Mouse (Mus musculus): ENCODE data around the gene Arl6ip4.

Arl6ip4 gene

GRCm38 (mm10) chr5:124093852-124094604 is 21.9 kb upstream of the Arl6ip4 start:
- no peak for DNase-seq (ENCODE audit: low read depth, low spot score)

GRCm38 (mm10) chr5:124095077-124095581 is 20.8 kb upstream of the Arl6ip4 start:
- DNase-seq (ENCODE audit: low read depth, low spot score) = no peak

GRCm38 (mm10) chr5:124095596-124096232 is 20.2 kb upstream of the Arl6ip4 start, which contains the start of gene Abcb9:
Gene Abcb9 (minus strand): TSS chr5:124095798.
- peak; percentile 87 for DNase-seq (ENCODE audit: low read depth, low spot score)

DNA sequence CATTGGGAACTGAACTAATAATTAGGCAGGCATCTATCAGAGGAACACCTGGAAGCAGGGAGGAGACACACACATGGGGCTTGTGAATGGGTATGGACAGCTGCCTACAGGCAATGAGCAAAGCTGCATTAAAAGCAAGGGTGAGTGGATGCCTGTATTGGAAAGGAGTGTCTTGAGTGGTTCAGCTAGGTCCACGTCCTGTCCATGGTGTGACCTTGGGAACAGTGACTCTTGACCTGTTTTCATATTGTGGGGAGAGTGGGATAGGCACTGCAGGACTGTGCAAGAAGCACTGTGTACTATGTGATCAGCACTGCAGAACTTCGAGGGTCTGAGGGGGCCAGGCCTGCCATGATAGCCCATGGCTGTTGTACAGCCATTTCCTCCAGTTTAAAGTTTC is 17.0 kb upstream of the Arl6ip4 start:
- no peak for DNase-seq (ENCODE audit: low read depth, low spot score)

DNA sequence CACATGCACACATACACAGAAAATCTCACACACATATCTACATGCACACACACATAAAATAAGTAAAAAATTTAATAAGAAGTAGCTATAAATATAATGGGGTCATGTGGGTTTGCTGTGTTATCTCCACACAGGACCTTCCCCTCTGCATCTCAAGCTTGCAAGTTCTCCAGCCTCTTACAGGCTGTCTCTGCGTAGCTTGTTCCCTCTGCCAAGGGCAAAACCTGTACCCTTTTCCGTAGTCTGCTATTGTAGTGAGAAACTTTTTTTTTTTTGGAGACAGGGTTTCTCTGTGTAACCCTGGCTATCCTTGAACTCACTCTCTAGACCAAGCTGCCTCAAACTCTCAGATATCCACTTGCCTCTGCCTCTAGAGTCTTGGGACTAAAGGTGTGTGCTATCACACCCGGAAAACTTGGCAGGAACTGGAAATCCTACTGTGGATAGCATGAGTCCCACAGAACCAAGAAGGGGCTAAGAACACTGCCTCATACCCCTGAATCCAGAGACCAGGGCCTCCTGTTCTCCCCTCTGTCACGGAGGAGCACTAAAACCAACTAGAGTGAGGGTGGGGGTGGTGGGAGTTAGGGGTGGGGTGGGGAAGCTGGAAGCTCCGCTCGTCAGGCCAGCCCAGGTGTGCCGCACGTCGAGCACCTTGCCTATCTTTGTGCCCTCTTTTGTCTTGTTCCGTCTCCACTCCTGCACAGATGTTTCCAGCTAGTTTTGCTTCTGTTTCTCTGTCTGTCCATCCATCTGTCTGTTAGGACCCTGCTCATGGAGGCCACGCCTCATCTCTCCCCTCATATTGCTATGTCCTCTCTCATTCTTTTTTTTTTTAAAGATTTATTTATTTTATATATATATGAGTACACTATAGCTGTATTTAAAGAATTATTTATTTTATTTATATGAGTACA is 15.5 kb upstream of the Arl6ip4 start:
- DNase-seq (ENCODE audit: low read depth, low spot score) = no peak

GRCm38 (mm10) chr5:124102326-124102725 is 13.6 kb upstream of the Arl6ip4 start:
- DNase-seq (ENCODE audit: low read depth, low spot score) = no peak

DNA sequence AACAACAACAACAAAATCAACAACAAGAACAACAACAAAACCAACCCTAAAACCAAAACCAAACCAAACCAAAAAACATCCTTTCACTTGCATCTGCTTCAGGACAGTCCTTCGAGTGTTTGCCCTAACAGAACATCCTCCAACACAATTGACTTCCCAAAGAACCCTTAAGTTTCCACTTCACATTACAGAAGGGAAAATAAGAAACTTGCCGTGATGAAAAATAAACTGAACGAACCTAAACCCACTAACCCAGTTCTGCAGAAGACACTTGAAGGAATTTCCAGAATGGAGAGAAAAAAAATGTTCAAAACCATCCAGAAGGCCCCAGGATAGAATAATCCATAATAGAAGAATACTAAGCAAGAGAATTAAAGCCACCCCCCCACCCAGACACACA is 12.9 kb upstream of the Arl6ip4 start:
- DNase-seq (ENCODE audit: low read depth, low spot score) = no peak

DNA sequence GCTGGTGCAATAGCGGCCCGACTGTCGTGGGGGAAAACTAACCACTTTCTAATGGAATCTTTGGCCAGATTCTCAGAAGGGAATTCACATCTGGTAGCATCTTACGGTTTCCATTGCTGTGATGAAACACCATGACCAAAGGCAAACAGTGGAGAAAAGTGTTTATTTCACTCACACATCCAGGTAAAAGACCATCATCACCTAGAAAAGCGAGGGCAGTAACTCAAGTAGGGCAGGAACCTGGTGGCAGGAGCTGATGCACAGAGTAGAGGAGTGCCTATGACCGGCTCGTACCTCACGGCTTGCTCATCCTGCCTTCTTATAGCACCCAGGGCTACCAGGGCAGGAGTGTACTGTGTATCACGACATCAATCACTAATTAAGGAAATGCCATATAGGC is 12.3 kb upstream of the Arl6ip4 start:
- DNase-seq (ENCODE audit: low read depth, low spot score) = no peak

DNA sequence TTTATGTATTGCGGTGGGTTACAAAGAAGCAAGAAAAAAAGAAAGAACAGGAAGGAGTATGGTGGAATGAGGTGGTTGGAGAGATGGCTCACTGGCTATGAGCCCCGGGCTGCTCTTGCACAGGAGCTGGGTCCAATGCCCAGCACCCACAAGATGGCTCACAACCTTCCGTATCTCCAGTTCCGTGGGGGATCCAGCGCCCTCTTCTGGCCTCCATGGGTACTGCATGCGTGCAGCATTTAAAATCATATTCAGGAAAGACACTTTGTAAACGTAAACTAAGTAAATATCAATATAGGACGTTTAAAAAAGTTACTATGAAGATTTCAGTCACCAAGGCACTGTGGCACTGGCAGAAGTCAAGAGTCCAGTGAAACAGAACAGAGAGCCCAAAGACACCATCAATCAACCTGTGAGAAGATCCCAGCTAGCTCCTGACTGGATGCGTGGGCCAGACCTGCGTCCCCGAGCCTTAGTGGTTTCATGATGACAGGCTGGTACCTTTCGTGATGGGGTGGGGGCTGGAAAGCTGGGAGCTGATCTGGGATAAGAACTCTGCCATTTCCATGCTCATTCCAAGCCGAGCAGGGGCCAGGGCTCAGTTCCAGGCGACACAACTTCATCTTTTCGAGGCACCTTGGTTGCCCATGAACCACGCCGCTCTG is 4.7 kb upstream of the Arl6ip4 start:
- DNase-seq (ENCODE audit: low read depth, low spot score) = peak; percentile 17

DNA sequence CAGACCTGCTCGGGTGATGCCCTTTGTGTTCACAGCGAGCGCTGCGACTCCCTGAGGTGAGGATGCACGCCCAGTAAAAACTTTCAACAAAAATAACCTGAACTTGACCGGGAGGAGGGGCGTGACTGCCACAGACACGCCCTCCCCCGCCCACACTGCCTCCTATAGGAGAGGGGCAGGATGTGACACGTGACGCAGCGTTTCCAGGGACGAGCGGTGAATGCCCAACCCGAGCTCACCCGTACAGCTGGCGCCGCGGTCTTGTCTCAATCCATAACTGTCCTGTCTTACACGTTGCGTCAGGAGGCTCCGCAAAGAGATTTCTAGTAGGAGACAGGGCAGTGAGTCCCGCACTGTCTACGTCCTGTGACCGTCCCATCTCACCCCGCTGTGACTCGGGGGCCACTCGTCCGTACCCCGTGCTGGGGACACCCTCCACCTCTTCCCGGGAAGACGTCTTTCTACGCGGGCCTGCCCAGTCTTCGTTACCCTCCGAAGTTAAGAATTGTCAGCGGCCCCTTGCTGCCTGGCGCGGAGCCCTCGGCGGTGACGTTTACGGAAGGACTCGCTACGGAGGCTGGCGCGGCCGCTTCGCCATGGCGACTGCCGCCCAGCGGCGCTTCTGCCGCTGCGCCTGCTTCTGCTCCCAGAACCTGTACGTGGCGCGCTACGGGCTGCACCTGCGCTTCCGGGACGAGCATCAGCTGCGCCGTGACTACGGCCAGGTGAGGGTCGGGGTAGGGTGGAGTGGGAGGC is 4.0 kb upstream of the Arl6ip4 start, which contains the start of gene Ogfod2:
Ogfod2 (plus strand) TSS at position 556 of the 756 bp plus-strand sequence.
- DNase-seq (ENCODE audit: low read depth, low spot score) = peak; percentile 94

- peak; percentile 20 for DNase-seq (ENCODE audit: low read depth, low spot score)
Observed at GRCm38 (mm10) chr5:124112531-124112930, 3.4 kb upstream of the Arl6ip4 start.

- no peak for DNase-seq (ENCODE audit: low read depth, low spot score)
Observed at GRCm38 (mm10) chr5:124113030-124113429, 2.9 kb upstream of the Arl6ip4 start.

DNA sequence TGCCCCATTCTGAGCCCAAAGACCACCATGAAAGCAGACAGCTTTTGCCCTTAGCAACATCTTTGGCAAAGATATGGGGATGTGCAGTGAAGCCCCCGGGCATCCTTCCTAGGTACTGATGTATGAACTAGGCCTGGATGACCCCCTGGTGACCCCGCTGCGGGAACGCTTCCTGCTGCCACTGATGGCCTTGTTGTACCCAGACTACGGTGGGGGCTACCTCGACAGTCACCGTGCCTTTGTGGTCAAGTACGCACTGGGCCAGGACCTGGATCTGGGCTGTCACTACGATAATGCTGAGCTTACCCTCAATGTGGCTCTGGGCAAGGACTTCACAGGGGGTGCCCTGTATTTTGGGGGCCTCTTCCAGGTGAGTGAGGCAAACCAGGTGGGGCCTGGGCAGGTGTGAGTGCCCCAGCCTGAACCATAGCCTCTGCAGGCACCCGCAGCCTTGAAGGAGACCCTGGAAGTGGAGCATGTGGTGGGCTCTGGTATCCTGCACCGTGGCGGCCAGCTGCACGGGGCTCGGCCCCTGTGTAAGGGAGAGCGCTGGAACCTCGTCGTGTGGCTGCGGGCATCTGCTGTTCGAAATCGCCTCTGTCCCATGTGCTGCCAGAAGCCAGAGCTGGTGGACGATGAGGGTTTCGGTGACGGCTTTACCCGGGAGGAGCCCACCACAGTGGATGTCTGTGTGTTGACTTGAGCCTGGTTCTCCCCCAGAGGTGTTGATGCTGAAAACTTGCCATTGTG is 1.4 kb upstream of the Arl6ip4 start:
- no peak for DNase-seq (ENCODE audit: low read depth, low spot score)

DNA sequence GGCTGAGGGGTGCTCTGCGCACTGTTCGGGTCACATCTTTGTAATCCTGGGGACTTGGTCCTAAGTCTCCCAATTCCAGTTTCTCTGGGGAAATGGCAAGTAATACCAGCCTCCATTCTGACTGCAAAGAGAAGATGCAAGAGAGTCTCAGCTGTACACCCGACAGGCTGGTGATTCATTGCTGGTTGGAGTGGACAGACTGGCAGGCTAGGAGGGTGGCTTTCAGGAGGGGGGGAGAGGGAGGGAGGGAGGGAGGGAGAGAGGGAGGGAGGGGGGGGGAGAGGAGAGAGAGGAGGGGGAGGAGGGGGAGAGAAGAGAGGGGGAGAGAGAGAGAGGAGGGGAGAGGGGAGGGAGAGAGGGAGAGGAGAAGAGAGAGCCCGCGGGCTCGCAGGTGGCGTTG is 358 bp upstream of the Arl6ip4 start:
- DNase-seq (ENCODE audit: low read depth, low spot score) = no peak

DNA sequence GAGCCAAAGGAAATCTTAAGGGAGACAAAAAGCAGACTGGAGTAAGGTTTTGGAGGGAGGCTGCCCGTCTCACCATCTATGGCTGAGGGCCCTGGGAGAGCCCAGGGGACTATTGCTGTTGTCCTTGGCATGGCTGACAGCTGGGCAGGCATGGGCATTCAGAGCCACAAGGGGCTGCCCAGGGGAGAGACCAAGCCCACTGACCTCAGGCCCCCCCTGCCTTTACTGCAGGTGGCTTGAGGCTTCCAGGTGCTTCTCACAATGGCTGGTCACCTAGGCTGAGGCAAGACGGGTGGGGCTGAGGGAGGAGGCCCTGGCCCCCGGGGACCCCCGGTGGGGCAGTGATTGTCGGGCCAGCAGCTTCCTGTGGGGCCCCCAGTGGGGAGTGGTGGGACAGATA is 3.3 kb downstream of the Arl6ip4 start:
- DNase-seq (ENCODE audit: low read depth, low spot score) = no peak

DNA sequence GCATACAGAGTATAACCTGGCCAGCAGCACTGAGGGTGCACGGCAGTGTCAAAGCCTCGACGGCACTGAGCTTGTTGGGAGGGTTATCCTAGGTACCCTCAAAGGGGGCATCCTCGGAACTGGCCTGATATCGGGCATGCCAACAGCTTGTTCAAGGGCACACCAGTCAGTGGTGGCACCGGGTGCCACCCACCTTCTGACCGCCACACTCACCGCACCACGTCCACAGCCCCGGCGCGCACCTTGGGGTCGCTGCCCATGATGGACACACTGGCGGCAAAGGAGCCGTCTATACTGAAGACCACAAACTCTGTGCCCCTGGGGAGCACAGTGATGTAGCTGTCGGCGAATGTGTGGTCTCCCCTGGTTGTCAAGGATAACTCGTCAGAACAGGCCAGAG is 6.5 kb downstream of the Arl6ip4 start:
- no peak for DNase-seq (ENCODE audit: low read depth, low spot score)

DNA sequence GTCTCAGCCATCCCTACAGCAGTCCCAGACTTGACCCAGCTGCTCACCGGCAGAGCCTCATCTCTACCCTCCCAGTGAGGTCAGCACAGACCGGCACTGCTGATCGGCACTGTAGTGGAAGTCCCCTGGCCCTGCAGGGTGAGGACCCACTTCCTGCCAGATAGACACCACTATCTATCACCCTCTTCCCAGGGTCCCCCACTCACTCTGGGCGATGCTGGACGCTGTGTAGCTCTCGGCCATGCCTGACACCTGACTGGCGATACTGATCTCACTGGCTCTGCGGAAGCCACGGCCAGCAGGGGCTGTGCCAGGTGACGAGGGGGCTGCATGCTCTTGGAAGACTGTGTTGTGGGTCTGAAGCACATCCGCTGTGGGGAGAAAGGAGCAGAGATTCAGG is 9.2 kb downstream of the Arl6ip4 start:
- no peak for DNase-seq (ENCODE audit: low read depth, low spot score)

DNA sequence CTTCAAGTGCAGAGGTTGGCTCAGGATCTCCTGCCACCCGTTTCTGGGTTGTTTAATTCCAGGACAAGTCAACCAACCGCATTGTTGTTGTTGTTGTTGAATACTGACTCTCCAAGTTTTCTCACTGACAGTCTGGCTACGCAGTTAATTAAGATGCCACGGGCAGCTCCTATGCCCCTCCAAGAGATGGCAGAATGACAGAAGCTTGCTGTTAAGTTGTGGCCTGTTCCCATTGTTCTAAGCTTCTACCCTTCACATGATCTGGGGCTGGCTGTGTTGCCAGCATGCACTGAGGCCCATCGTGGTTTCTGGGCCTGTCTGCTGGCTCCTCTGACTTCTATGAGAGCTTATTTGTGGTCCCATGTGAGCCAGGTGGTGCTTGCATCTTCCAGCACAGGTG is 18.4 kb downstream of the Arl6ip4 start:
- DNase-seq (ENCODE audit: low read depth, low spot score) = no peak

- no peak for DNase-seq (ENCODE audit: low read depth, low spot score)
Observed at GRCm38 (mm10) chr5:124138066-124138465, 22.2 kb downstream of the Arl6ip4 start.

DNA sequence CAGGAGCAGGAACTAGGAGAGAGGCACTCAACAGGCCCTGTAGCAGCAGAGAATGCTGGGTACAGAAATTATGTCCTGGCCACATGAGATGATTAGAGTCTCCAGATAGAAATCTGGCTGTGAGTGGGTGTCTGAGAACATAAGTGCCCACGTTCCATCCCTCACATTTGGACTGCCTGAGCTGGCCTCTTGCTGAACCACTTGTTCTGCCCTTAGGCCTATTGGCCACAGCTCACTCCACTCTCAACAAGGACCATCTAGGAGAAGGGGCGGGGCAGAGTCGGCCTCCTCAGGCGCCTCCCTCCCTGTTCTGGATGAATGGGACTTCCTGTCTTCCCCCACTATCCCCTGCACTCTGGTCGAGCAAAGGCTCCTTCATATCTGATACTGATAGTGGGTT is 33.1 kb downstream of the Arl6ip4 start:
- DNase-seq (ENCODE audit: low read depth, low spot score) = no peak
